Mouse (Mus musculus) skeletal muscle tissue, adult 2 months (tissue): Measurements from ENCODE around the gene Tec.

Experiments used
- DNase-seq: peaks from one replicate; pipeline ENCODE4 v3.0.0-alpha.2; 2012; ENCODE audit warnings: low read depth, low spot score

Gene Tec

GRCm38 (mm10) chr5:72891534-72891933 is 23.3 kb upstream of the Tec start:
- no peak for DNase-seq

DNA sequence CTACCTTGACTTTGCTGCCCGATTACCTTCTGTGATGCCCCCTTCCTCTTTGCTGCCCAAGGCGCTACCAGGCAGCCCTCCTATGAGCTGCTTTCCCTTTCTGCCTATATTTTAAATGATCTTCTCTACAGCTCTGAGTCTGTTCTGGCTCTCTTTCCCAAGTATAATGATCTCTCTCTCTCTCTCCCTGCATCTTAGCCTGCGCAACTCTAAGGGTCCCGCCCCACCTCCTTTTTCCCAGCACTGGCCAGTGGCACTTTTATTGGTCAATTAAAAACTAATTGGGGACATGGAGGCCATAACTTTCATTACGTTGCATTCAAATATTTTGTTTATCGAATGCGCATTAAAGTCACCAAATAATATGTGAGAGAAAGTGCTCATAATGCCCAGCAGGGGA is 20.0 kb upstream of the Tec start:
- DNase-seq: no peak

DNA sequence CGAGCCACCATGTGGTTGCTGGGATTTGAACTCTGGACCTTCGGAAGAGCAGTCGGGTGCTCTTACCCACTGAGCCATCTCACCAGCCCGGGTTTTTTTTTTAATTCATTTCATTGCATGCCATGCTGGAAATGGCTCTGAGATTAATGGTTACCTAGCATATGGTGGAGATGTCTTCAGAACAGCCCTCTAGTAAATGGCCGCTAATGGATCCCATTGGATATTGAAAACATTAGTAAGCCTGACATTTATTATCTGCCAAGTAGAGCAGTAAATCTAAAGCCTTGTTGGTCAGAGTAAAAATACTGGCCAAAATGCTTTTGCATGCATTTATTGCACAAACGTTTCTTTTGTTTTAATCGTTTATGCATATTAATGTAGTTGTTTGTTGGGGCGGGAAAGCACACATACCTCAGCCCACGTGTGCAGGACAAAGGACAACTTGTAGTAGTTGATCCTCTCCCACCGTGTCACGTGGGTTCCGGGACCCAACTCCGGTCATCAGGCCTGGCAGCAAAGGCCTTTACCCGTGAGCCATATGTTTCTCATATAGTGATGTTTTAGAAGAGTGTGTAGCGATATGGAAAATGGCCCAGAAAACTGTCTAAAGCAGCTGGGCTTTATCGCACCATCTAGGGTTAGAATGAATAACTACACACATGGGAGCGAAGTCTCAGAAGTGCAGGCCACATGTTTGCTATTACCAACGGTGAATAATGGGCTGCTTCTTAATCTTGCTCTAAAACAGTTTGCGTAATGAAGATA is 18.4 kb upstream of the Tec start:
- DNase-seq: no peak

DNA sequence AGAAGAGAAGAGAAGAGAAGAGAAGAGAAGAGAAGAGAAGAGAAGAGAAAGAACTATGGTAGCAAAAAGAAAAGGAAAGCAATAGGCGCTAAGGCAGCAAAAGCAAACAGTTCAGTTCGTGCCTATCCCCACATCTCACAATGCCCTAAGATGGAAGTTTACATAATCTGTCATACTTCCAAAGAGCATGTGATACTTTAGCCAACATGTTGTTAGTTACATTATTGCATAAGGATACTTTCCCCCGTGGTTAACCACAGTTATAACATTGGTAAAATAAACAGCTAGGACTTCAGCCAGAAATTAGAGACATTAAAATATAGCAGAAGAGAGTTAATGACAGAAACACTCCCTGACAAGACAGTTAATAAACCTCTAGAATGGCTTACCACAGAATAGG is 15.4 kb upstream of the Tec start:
- DNase-seq: no peak

- DNase-seq: peak; percentile 26
These were observed 14.1 kb upstream of the Tec start for GRCm38 (mm10) chr5:72882412-72882765.

- DNase-seq: no peak
These were observed 13.6 kb upstream of the Tec start for GRCm38 (mm10) chr5:72881748-72882411.

DNA sequence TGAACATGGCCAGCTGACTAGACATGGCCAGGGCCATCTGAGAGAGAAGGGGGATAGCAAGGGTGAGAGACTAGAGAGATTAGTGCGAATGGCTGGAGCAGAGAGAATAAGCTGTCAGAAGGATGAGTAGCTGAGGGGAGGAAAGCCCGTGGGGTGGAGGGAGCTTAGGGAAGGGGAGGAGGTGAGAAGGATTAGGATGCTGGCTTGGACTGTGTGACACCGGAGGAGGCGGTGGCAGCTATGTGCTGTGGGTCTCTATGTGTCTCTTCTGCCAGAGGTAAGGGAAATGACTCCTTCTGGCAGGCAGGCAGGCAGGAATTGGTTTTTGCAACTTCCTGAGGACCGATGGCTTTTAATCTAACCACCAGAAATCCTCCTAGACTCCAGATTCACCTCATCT is 11.5 kb upstream of the Tec start:
- no peak for DNase-seq

GRCm38 (mm10) chr5:72871114-72871513 is 2.8 kb upstream of the Tec start:
- no peak for DNase-seq

DNA sequence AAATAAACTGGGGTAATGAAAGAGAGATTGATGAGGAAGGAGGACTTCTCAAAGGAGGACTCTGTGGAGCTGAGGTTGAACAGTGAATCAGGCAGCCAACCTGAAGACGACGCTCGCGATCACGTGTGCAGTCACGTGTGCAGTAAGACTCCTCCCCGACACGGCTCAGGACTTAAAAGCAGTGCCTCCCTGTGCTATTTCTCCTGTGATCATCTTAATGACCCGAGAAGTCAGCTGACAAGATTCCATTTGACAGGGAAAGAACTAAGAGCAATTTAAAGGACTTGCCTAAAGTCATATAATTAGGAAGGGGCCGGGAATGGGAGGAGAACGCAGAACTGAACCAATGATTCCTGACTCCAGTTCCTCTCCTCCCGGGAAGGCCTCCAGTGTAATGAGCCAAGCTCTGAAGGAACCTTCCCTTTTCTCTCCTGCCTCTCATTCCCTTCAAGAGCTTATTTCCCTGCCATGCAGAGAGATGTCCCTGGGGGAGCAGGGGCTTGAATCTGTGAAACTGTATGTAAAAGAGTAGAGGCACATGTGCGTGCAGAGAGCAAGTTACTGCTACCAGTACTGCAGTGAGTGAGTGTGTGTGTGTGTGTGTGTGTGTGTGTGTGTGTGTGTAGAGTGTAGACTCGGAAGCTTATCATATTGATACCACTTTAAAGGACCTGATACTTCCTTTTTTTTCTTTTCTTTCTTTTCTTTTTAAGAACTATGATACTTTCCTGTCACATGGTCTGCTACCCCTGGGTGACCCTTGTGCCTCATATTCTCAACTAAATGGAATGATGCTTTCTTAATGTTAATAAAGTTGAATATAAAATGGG is 1.7 kb upstream of the Tec start:
- no peak for DNase-seq

DNA sequence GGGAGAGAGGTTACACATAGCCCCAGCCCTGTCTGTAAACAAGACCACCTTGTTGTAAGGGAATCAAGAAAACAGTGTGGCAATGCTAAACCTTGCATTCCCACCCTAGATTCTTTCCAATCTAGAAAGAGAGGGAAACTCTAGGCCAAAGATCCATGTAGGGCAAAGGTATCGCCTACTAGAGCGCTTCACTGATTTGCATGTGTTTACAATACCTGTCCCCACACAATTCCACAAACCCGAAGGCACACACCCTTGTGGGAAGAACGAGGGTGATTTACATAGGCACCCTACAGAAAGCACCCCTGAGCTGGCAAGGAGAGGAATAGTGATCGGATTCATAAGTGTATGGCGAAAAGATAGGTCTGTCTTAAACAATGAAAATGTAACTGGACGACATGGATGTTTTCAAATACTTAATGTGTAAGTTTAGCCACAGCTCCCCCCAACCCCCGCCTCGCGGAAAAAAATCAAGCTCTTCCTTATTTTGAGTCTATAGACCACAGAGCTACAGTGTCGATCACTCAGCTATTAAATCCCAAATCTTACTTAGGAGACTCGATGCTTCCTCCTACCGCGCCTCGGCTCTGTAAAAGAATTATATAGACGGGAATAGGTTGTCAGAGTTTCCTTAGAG is 1.1 kb downstream of the Tec start:
- no peak for DNase-seq

GRCm38 (mm10) chr5:72866260-72866905 is 1.9 kb downstream of the Tec start:
- no peak for DNase-seq

DNA sequence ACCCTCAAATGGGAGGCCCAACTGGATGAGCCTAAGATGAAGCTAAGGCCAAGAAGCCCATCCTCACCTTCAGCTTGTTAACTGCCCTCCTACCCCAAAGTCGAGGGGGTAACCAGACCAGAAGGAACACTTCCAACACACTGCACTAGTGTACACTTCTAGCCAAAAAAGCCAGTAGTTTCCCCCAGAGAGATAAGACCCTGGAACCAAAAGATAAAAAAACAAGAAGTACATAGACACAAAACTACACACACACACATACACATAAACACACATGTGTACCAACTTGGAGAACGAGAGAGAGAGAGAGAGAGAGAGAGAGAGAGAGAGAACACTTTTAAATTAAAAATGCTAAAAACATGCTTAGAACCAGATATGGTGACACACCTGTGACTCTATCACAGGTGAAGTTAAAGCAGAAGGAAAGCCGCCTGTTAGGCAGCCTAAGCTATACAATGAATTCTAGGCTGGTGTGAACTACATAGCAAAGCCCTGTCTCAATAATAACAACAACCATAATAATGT is 3.6 kb downstream of the Tec start:
- no peak for DNase-seq

DNA sequence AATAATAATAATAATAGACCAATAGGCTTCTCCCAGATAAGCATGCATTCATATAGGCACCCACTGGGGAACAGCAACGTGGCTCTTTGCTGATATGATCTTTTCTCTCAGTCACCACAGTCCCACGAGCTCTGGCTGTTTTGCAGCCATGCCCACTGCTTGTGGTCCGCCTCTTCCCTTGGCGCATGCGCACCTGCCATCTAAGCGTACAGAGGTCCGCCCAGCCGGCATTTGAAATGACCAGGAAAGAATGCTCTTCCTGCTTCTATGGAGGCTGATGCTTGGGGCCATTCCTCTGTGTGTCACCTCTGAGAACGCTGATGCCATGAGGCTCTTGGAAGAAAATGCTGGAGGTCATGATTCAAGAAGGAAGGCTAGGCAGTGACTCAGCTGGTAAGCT is 5.1 kb downstream of the Tec start:
- no peak for DNase-seq

GRCm38 (mm10) chr5:72861726-72862385 is 6.4 kb downstream of the Tec start:
- DNase-seq: no peak

GRCm38 (mm10) chr5:72860899-72861298 is 7.4 kb downstream of the Tec start:
- no peak for DNase-seq

DNA sequence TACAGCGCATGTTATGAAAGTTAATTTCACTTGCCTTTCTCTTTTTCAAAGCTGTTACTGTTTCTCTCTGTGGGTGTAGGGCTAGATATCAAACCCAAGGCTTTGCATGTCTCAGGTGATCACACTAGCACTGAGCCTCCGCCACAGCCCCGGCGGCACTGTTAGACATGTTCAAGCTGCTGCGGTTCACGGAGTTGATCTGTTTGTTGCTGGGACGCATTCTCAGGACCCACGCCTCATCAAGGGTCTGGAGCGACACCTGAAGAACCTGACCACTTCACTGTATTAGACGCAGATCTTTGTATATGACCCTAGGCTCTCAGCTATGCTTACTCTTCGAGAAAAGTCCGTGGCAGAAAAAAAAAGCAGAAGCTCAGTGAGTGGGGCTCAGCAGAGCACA is 10.0 kb downstream of the Tec start:
- no peak for DNase-seq

- peak; percentile 25 for DNase-seq
These were observed 10.5 kb downstream of the Tec start for GRCm38 (mm10) chr5:72857756-72858155.

GRCm38 (mm10) chr5:72856255-72856878 is 11.9 kb downstream of the Tec start:
- DNase-seq: no peak

DNA sequence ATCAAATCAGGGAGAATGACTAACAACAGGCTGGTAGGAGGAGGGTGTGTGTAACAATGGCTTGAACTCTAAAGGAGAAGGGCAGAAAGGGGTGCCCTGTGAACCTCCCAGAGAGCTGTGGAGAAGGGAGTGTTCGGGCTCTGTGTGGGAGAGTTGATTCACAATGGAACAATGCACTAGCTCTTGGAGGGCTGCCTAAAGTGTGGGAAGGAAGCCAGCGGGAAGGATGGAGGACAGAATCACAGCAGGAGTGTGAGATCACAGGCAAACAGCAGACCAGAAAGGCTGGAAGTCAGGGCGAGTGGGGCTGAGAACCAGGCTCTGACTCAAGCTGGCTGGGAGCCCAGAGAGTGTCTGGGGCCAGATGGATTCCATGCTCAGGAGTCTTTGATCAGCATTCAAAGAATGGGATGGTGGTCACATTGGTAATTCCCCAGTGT is 12.6 kb downstream of the Tec start:
- DNase-seq: peak; percentile 86
